Mouse (Mus musculus) heart, embryonic 11.5 days (tissue): ENCODE measurements around the gene Arl6ip6. TPM values are rescaled to one million over a fixed set of nuclear protein-coding genes. Genes with fewer than 3 reads are reported as not detected.

Source experiments
- ATAC-seq: fragments of 200-750 bp; cut with Nextera tagmentation; replicated peaks from 2 replicates; pipeline ENCODE4 v1.8.0; 2017; ENCODE audit warnings: moderate library complexity; ENCODE audit not compliant: insufficient number of reproducible peaks, low FRiP score, low TSS enrichment
- H3K27ac ChIP-seq: fragments of 300-500 bp; sonication (generic); 2 replicates; pipeline ENCODE4 v1.5.1; 2014; ENCODE audit warnings: mild to moderate bottlenecking, low read depth, low read length
- H3K27me3 ChIP-seq: fragments of 300-500 bp; sonication (generic); 2 replicates; pipeline ENCODE4 v1.6.1; 2014; ENCODE audit warnings: mild to moderate bottlenecking, low read length, mixed read lengths; ENCODE audit not compliant: control insufficient read depth, insufficient read depth
- H3K36me3 ChIP-seq: fragments of 300-500 bp; sonication (generic); 2 replicates; pipeline ENCODE4 v1.6.1; 2014; ENCODE audit warnings: mild to moderate bottlenecking, low read length, moderate library complexity, mixed read lengths; ENCODE audit not compliant: control insufficient read depth, insufficient read depth
- H3K4me1 ChIP-seq: fragments of 300-500 bp; sonication (generic); 2 replicates; pipeline ENCODE4 v1.6.1; 2014; ENCODE audit warnings: low read length; ENCODE audit not compliant: control insufficient read depth, insufficient read depth
- H3K4me2 ChIP-seq: fragments of 300-500 bp; sonication (generic); 2 replicates; pipeline ENCODE4 v1.6.1; 2014; ENCODE audit warnings: mild to moderate bottlenecking, moderate library complexity
- H3K4me3 ChIP-seq: fragments of 300-500 bp; sonication (generic); 2 replicates; pipeline ENCODE4 v1.5.1; 2014; ENCODE audit warnings: low read depth, low read length
- H3K9ac ChIP-seq: fragments of 300-500 bp; sonication (generic); 2 replicates; pipeline ENCODE4 v1.6.1; 2014; ENCODE audit warnings: mild to moderate bottlenecking, low read depth, low read length, moderate library complexity
- H3K9me3 ChIP-seq: fragments of 300-500 bp; sonication (generic); replicated peaks from 2 replicates; pipeline ENCODE4 v1.6.1; 2016; ENCODE audit warnings: low read length; ENCODE audit not compliant: control insufficient read depth
- WGBS: fragments of 180-500 bp; shearing (Covaris S2); extraction: QIAGEN DNeasy Blood & Tissue Kit; methylation state at CpG from one replicate; pipeline ENCODE4 v1.1.7; 2014; ENCODE audit not compliant: insufficient replicate concordance; 5-methylcytosine and 5-hydroxymethylcytosine counted together
- polyA plus RNA-seq: library from polyadenylated mRNA; unstranded; fragments of >200 nt; fragmentation: Nextera tagmentation; extraction: Ambion mirVana; gene quantifications from 2 replicates; pipeline ENCODE4 v1.2.1, GENCODE M21; 2014

The Arl6ip6 gene
- polyA plus RNA-seq, 1 experiment from 2014 or later, result 41.2 TPM

- Histone ChIP-seq H3K27ac (no peak overlapping the region), H3K4me3 (no peak overlapping the region), H3K4me1 (peaks cover 3% of the 10 kb centered on the region; the same call in 1 of the 2 replicates), H3K9ac (no peak overlapping the region), H3K27me3 (no peaks in the 10 kb centered on the region), H3K9me3 (no peaks in the 10 kb centered on the region), H3K4me2 (no peak overlapping the region), H3K36me3 (peaks cover 7% of the 10 kb centered on the region)
- no peak for ATAC-seq
- 92% methylated on average over 10 of the region's 10 CpGs for WGBS
These were observed 4.9 kb downstream of the Arl6ip6 start for GRCm38 (mm10) chr2:53196431-53196830.

DNA sequence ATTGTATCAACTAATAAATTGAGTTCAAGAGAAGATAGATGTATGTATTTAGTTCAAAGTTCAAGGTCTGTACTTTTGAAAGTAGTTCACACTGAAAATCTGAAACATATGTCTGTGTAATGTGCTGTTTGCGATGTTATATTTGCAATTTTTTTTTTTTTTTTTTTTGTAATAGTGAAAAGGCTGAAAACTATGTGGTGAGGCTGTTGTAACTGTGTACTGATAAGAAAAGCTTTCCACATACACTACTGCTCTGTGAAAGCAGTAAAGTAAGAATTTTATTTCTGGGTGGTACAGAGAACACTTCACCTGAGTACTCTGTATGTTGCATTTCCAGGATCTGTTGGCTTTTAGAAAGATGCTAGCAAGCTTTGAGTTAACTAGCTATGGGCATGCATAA, 7.7 kb downstream of the Arl6ip6 start:
- no peak overlapping the region for H3K9ac ChIP-seq
- no peaks in the 10 kb centered on the region for H3K27me3 ChIP-seq
- WGBS, result 96% methylated on average over 1 of the region's 1 CpGs
- H3K36me3 ChIP-seq, result peaks cover 7% of the 10 kb centered on the region
- H3K4me2 ChIP-seq, result no peak overlapping the region
- no peak for ATAC-seq
- H3K4me3 ChIP-seq, result no peak overlapping the region
- H3K4me1 ChIP-seq, result no peaks in the 10 kb centered on the region
- H3K27ac ChIP-seq, result no peak overlapping the region
- no peaks in the 10 kb centered on the region for H3K9me3 ChIP-seq

- H3K27ac ChIP-seq, result no peak overlapping the region
- no peaks in the 10 kb centered on the region for H3K27me3 ChIP-seq
- ATAC-seq, result no peak
- H3K4me2 ChIP-seq, result no peak overlapping the region
- no peak overlapping the region for H3K4me3 ChIP-seq
- peaks cover 3% of the 10 kb centered on the region for H3K36me3 ChIP-seq
- H3K4me1 ChIP-seq, result no peaks in the 10 kb centered on the region
- no peaks in the 10 kb centered on the region for H3K9me3 ChIP-seq
- WGBS, result 79% methylated on average over 4 of the region's 4 CpGs
- no peak overlapping the region for H3K9ac ChIP-seq
These were observed 8.8 kb downstream of the Arl6ip6 start for GRCm38 (mm10) chr2:53200164-53200885.

DNA sequence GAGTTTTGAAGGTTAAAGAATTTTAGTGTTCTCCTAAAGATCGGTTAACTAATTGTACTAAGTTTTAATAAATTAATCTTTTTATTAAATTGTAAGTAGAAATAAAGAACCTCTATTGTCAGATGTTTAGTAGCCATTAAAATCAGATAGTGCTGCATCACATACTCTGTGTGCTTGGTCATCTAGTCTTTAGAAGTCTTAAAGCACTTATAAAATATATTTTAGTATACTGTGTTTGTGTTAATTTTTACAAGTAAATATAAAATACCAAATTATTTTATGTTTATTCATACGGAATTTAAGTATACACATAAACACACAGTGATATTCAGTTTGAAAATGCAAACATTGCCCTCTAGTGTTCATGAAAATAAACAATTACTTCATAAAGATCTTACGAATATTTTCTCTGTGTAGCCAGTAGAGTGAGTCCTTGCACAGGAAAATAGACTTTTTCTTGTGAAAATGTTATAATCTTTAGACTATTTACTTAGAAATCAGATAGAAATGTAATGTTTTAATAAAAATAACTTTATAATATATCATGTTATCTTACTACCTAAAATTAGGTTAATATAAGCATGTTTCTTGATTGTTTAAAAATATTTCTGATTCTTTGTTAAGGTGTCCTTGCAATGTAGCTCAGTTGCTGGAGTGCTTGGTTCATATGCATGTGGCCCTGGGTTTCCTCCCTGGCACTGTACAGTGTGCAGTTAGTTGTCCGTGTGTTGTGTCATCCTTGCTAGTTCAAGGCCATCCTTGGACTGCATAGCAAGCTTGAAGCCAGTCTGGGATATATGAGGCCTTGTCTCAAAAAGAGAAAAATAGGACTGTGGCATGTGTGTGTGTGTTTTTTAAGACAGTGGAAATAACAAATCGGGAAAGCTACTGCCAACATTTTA, 13.1 kb downstream of the Arl6ip6 start:
- no peak overlapping the region for H3K9ac ChIP-seq
- no peaks in the 10 kb centered on the region for H3K4me1 ChIP-seq
- no peak overlapping the region for H3K27ac ChIP-seq
- peaks cover 3% of the 10 kb centered on the region; the same call in 1 of the 2 replicates for H3K36me3 ChIP-seq
- no peak overlapping the region for H3K4me2 ChIP-seq
- no peaks in the 10 kb centered on the region for H3K9me3 ChIP-seq
- 74% methylated on average over 5 of the region's 5 CpGs for WGBS
- no peak overlapping the region for H3K4me3 ChIP-seq
- no peaks in the 10 kb centered on the region for H3K27me3 ChIP-seq
- no peak for ATAC-seq

DNA sequence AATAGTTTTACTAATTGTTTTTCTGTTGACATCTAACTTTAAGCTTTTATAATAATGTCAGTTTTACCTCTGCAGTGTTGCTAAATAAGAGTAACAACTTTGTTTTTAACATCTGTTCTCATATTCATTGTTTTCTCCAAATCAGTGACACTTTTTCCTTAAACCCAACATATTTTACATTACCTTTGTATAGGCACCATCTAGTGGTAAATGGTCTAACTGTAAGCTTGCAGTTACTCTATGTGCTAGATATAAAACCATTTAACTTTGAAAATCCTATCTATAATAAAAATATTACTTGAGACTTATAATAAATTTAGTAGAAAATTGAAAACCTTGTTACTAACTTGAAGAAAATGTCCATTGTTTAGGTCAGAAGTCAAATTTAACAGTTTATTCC, 15.2 kb downstream of the Arl6ip6 start:
- Histone ChIP-seq H3K9ac (no peak overlapping the region), H3K9me3 (no peaks in the 10 kb centered on the region), H3K27ac (no peak overlapping the region), H3K4me1 (no peaks in the 10 kb centered on the region), H3K4me2 (no peak overlapping the region), H3K27me3 (no peaks in the 10 kb centered on the region), H3K36me3 (peaks cover 3% of the 10 kb centered on the region; the same call in 1 of the 2 replicates), H3K4me3 (no peak overlapping the region)
- no peak for ATAC-seq

DNA sequence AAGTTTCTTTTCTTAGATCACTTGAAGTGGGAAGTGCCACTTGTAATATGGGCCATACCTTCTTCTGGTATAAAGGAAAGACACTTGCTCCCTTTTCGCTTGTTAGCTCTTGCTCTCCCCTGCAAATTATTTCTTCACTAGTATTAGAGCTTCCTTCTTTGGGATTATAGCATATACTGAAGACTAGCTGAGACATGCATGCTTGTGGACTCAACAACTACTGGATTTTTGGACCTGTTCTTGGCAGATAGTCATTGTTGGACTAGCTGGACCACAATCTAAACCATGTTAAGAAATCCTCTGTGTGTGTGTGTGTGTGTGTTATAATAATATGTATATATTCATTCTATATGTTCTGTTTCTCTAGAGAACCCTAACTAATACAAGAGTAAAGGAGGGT, 22.0 kb downstream of the Arl6ip6 start:
- Histone ChIP-seq H3K4me2 (no peak overlapping the region), H3K9ac (no peak overlapping the region), H3K27ac (no peak overlapping the region), H3K4me1 (no peaks in the 10 kb centered on the region), H3K27me3 (no peaks in the 10 kb centered on the region), H3K9me3 (no peaks in the 10 kb centered on the region), H3K4me3 (no peak overlapping the region), H3K36me3 (peaks cover 5% of the 10 kb centered on the region; the same call in 1 of the 2 replicates)
- no peak for ATAC-seq
- 92% methylated on average over 1 of the region's 1 CpGs for WGBS

GRCm38 (mm10) chr2:53222242-53222641, 30.7 kb downstream of the Arl6ip6 start:
- no peaks in the 10 kb centered on the region for H3K4me1 ChIP-seq
- no peak for ATAC-seq
- H3K9me3 ChIP-seq, result peaks cover 2% of the 10 kb centered on the region; the same call in 1 of the 2 replicates
- no peak overlapping the region for H3K27ac ChIP-seq
- WGBS, result 81% methylated on average over 5 of the region's 5 CpGs
- H3K4me3 ChIP-seq, result no peak overlapping the region
- H3K36me3 ChIP-seq, result peaks cover 6% of the 10 kb centered on the region; the same call in 1 of the 2 replicates
- H3K27me3 ChIP-seq, result no peaks in the 10 kb centered on the region
- no peak overlapping the region for H3K9ac ChIP-seq
- no peak overlapping the region for H3K4me2 ChIP-seq

DNA sequence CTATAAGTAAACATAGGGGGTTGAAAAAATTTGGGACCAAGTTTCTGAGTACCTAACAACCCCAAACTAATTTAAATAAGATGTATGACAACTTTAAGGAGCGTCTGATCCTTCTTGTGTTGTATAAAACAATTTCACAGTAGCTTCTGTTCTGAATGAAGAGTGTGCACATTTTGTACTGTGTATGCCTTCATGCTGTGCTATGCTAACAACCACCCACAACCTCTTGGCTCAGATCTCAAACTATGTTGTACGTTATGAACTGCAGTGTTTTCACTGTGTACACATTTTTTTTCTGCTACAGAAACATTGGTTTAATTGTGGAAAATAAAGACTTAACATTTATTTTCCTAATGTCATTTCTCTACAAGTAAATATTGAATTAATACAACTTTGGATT, 65.5 kb downstream of the Arl6ip6 start:
- ATAC-seq, result no peak
- no peak overlapping the region for H3K27ac ChIP-seq
- H3K9me3 ChIP-seq, result no peaks in the 10 kb centered on the region
- H3K27me3 ChIP-seq, result no peaks in the 10 kb centered on the region
- no peaks in the 10 kb centered on the region for H3K4me1 ChIP-seq
- no peak overlapping the region for H3K9ac ChIP-seq
- H3K36me3 ChIP-seq, result no peaks in the 10 kb centered on the region
- no peak overlapping the region for H3K4me2 ChIP-seq
- H3K4me3 ChIP-seq, result no peak overlapping the region
- 58% methylated on average over 2 of the region's 2 CpGs for WGBS
